Mouse (Mus musculus): ENCODE measurements around the gene Zbtb37.
A peak's percentile ranks its signal among the peaks of the same experiment; 100 is the strongest.

Zbtb37 gene

DNA sequence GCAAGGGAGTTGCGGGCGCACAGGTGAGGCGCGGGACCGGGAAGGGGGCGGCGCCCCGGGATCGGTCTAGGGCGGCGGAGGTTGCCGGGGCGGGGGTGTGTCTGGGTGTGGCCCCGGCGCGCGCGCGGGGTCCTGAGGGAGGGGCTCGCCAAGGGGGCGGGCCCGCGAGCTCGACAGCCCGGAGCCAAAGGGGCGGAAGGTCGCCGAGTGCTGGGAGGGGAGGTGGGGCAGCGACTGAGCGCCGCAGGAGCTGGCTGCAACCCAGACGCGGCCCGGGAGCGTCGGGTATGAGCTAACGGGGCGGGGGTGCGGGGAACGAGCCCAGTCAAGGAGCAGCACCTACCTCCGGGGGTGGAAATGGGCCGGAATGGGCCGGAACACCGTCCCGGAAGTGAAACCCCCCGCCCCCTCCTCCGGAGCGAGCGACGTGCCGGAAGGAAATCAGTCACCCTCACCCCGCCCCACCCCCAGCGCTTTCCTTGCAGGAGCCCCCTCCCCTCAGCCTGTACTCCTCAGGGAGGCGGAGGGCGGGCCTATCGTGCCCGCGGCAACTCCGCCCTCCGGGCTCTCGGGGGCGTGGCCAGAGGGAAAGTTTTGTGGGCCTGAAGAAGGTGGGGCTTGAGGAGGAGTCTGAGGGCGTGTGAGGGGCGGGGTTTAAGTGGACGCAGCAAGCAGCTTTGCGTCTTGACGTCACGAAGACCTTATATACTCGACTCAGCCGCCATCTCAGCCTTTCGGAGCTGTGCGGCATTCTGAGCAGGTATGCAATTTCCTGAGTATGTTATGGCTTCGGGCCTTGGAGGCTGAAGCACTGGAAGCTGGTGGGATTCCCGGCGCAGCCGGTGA lies at the start of gene Zbtb37:
Gene Zbtb37, minus strand, starts transcription at position 415 of the 846 bp plus-strand sequence.
- DNase-seq (ENCODE audit: low spot score), result peak; percentile 96

GRCm38 (mm10) chr1:161077243-161077642 lies 42.6 kb upstream of the Zbtb37 start:
- no peak for DNase-seq (ENCODE audit: low spot score)

DNA sequence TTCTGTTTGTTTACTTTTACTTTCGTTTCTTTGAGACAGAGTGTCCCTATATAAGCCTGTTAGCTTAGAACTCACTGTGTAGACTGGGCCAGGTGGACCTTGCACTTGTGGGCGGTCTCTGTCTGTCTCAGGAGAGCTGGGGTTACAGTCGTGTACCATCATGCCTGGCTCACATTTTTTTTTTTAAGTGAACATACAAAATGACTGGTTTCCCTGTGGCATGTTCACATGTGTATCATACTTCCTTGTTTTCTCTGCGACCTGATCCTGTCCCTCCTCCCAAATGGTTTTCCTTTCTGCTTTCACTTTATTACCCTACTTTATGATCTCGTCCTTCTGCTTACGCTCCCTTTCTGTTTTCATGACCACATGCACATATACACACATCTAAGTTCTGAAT lies 41.6 kb upstream of the Zbtb37 start:
- DNase-seq (ENCODE audit: low spot score), result no peak

DNA sequence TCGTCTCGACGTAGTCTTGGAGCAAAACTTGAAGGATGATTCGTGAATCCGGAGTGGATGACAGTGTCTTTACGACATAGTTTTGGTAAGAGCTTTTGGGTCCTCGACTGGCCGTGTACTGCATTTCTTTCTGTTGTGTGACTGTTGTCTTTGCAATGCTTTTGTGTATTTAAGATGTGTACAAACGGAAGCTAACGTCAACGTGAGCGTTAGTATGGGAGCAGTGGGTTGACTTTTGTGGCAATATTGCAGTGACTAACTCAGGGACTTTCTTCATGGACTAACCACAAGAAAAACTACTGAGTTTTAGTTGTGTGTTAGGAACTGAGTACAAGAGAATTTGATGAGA lies 36.6 kb upstream of the Zbtb37 start:
- no peak for DNase-seq (ENCODE audit: low spot score)

DNA sequence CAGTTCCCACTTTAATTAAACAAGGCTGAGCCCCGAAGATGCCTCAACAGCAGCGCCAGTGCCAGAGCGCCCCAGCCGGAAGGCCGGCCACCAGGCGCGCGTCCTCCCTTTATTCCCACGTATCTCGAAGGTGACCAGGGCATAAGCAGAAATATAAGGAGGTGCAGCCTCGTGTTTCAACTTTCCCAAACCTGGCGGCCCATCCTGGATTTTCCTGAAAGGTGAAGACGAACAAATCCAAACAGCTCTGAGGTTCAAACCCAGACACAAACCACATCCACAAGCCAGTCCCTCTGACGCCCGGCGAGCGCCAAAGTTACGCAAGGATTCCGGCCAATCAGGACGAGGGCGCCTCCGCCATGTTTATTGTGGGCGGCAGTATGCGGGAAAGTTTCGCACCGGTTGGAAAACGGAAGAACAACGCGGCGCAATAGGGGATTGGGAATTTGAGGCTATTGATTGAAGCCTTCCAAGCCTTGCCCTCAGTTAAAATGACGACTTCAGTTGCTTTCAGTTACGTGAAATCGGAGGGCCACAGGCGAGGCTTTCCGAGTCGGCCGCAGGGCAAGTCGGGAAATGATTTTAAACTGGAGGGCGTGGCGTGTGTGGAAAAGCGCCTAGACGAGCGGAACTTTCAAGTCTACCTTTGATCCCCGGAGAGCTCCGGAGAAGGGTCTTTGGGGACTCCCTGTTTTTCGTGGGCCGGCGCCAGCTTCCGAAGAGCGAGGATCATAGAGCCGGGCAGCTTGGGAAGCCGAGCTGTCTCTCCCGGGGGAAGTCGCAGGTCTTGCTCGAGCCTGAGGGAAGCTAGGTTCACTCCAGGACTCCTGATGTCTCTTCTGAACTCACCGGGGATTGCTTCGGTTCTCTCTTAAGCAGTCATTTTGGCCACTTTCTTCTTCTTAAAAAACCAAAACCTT lies 36.0 kb upstream of the Zbtb37 start, which contains the start of the genes Dars2 and Cenpl:
Gene Dars2, minus strand, starts transcription at position 307 of the 920 bp plus-strand sequence.
Gene Cenpl, plus strand, starts transcription at position 362 of the 920 bp plus-strand sequence.
- DNase-seq (ENCODE audit: low spot score), result peak; percentile 94

DNA sequence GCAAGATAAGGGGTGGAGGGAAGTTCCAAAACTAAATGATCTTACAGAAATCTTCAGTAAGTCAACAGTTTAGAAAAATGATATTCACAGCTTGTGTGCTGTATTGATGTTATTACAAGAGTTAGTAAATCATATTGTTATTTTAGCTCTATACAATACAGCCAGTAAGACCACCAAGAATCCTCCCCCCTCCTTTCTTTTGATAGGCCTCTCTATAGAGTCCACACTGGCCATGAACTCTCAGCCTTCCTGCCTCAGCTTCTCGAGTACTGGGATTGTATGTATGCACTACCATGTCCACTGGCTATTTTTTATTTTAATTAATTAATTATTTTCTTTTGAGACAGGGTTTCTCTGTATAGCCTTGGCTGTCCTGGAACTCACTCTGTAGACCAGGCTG lies 28.7 kb upstream of the Zbtb37 start:
- DNase-seq (ENCODE audit: low spot score), result no peak

- DNase-seq (ENCODE audit: low spot score), result no peak
These were observed 22.5 kb upstream of the Zbtb37 start for GRCm38 (mm10) chr1:161057164-161057563.

- no peak for DNase-seq (ENCODE audit: low spot score)
These were observed 12.3 kb upstream of the Zbtb37 start for GRCm38 (mm10) chr1:161046972-161047371.

GRCm38 (mm10) chr1:161041261-161042020 lies 6.8 kb upstream of the Zbtb37 start:
- no peak for DNase-seq (ENCODE audit: low spot score)

GRCm38 (mm10) chr1:161040855-161041254 lies 6.2 kb upstream of the Zbtb37 start:
- no peak for DNase-seq (ENCODE audit: low spot score)

GRCm38 (mm10) chr1:161040426-161040770 lies 5.7 kb upstream of the Zbtb37 start:
- no peak for DNase-seq (ENCODE audit: low spot score)

DNA sequence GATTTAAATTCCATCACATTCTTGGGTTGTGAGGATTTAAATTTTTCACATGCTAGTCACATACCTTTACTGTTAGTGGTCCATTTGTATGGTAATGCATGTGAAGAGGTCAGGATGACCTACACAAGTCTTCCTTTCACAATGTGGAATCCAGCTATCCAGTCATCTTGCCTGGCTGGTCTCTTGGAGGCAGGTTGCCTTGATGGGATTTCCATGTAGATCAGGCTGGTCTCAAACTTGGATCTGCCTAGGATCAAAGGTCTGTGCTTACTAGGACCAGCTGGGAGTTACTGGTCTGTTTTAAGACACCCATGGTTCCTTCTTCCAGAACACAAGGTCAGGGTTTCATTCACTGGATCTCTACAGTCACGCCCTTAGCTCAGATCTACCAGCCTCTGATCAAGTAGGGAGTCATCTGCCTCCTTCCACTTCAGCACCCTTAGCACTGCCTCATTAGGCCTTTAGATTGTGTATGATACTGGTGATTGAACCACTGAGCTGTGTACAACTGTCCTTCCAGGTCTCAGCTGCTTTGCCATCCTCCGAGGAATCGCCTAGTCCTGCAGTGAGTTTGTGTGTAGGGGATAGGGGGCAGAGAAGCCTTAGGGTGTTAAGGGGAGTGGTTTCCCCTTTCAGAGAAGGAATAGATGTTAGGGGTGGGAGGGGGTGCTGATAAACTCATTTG lies 5.2 kb upstream of the Zbtb37 start:
- DNase-seq (ENCODE audit: low spot score), result no peak

DNA sequence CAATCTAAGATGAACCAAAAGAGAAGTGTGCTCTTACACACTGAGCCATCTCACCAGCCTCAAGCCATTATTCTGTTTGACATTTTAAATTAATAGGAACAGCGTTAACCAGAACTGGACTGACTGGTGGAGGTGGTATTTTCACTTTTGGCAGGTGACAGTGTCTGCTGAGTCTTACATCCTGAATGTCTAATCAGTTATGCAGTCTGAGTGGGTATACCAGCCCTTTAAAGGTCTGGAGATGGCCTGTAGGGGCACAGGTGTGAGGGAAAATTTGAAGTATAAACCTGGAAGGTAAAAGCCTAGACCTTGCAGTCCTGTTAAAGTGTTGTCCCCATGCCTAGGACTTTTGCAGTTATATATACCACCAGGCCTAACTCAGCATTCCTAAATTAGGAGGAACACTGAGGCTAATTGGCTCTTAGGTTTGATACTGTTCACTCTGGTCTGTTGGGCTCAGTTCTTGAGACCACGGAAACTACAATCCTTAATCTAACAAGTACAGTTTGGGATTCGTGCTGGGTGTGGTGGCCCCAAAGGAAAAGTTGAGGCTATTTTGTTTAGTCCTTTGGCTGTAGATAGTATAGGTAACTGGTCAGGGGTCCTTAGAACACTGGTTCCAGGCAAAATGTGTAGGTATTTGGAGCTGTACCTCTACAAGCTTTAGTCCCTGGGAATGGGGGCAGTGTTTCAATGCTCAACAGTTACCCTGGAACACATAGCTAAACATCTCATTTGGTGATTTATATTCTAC lies 4.5 kb upstream of the Zbtb37 start:
- no peak for DNase-seq (ENCODE audit: low spot score)

DNA sequence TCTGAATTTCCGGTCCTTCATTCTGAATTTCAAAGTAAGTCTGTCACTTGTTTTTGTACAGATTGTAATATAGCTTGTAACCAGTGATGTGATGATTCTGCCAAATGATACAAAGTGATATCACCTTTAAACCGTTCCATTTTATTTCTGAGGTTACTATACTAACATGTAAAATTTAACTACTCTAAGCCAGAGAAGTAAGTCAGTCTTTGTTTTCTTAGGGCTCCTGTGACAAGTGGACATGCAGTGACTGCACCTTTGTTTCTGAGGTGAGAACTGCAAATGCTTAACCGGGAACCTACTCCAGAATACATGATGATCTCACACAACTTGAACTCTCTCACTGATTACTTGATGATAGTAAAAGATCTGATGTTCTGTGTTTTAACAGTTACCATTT lies 3.4 kb upstream of the Zbtb37 start:
- DNase-seq (ENCODE audit: low spot score), result no peak

- DNase-seq (ENCODE audit: low spot score), result no peak
These were observed 3.0 kb upstream of the Zbtb37 start for GRCm38 (mm10) chr1:161037599-161037998.

DNA sequence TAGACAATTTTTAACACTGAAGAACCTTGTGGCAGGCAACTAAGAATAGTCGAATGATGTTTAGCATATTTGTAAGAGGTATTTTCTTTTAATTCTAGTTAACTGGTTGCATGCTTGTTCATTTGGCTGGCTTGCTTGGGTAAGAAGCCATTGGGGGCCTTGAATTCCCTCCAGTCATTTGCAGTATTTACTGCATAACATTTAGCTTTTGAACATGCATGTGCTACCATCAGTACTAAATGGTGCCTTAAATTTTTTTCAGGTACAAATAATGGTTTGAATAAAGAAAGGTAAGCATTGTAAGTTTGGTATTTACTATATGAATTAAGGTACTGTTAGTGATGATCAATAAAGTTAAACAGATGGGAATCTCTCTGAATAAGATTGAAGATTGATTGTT lies 2.4 kb upstream of the Zbtb37 start:
- DNase-seq (ENCODE audit: low spot score), result no peak

DNA sequence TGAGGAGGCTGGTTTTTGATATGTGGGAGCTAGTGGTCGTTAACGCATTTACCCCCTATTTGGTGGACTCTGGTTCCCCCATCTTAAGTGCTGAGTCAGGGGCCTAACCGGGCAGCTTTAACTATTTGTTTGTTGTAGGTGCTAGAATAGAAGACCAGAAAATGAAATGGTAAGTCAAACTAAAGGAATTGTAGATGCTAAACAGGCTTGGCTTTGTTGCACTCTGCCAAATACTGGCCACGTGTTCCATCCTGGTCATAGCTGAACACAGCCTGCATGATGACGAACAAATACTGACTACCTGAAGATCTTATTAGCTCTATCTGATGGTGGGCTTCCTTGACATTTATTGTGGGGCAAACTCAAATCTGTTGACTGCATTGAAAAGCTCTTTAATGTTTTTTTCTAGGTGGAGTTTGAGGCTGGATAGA lies 1.8 kb upstream of the Zbtb37 start:
- DNase-seq (ENCODE audit: low spot score), result peak; percentile 13

- no peak for DNase-seq (ENCODE audit: low spot score)
These were observed 1.2 kb upstream of the Zbtb37 start for GRCm38 (mm10) chr1:161035786-161036404.

DNA sequence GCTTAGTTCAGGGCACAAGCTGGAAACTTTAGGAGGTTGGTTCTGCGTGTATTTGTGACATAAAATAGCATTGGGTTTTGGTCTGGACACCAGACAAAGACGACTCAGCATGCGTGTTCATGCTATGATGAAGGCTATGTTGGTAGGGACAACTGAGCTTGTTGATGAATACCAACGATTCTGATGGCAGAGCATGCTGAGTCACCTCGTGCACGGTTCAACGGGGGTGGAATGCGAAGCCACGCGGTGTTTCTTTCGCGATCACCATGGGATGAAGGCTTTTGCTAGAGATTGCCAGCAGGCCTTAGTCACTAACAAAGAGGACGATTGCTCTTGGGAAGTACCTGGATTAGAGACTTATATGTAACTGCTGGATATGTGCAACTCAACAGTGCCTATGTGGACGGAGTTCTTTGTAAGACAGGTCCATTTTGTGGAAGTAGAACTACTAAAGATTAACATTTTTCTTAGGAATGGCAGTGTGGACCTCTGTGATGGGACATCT lies 684 bp upstream of the Zbtb37 start:
- DNase-seq (ENCODE audit: low spot score), result peak; percentile 8

DNA sequence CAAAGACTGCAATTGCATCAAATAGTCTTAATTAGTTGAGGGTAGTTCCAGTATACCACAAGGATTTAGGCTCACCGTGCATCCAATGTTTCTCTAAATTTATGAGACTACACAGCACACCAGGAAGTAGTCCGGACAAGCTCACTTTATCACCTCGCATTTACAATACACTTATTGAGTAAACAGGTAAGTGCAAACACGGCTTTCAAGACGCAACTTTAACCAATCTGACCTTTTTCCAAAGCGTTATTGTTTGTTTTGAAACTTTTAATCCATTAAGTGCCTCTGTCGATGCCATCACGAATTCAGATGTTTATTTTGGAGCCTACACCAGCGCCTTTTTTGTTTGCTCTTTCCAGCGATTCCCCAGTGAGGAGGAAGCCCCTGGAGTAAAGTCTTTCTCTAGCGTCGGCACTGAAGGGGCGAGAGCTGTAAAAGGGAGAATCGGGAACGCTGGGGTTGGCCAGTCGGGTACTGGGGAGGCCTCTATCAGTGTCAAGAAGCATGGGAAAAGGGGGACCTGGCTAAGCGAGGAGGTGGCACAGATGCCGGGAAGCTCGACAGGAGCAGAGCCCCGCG lies 704 bp downstream of the Zbtb37 start:
- DNase-seq (ENCODE audit: low spot score), result no peak
